Mouse (Mus musculus) cerebellum, adult 9-11 months (tissue): ENCODE measurements around the gene Afap1l2.

Experiments
- DNase-seq: peaks from one replicate; pipeline ENCODE4 v3.0.0; 2022

Gene Afap1l2

DNA sequence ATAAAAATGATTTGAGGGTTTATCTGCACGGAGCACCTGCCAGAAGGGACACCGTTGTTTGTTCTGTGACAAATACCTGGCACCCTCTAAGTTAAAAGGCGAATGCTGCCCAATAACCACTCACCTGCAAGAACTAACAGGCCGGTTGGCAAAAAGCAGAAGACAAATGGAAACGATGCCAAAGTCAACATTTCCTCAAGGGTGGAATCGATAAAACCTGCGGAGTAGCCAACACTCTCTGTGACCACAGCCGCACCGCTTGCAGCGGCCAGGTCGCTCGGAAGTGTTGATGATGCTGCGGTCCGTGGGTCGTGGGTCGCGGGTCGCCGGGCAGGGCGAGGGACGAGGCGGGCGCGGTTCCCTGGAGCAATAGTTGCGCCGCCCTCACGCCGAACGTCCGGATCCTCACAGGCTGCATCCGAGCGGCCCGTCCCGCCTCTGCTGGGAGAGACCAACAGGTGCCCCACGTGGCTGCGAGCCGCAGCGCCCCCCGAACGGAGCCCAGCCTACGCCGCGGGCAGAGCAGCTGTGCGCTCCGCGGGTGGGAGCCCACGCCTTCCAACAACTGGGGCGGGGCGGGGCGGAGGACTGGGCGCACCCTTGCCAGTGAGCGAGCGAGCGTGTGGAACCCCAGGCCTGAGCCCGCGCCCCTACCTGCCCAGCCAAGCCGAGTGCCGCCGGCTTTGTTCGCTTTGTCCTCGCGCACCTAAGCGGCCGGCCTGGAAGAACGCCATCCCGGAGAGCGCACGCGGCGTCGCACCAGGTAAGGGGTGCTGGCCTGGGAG, 134.0 kb downstream of the Afap1l2 start, which contains the start of gene Vwa2:
Gene Vwa2, plus strand, starts transcription at position 434 of the 785 bp plus-strand sequence.
- DNase-seq: no peak

DNA sequence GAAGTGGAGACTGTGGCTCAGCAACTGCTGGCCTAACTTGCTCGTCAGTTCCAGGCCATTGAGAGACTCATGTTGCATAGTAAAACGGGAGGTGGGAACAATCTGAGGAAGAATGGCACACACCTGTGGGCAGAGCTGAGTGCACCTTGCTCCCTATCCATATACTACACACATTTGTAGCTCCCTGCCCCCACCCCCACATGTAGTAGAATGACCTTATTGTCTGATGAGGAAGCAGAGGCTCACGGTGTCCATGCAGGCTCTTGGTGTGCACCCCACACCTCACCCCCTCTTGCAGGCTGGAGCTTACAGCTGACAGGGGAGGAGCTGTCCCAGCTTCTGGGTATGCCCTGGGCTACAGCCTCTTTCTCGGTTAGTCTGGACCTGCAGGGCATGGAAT, 140.3 kb downstream of the Afap1l2 start:
- DNase-seq: no peak
